Mouse (Mus musculus): ENCODE data around the gene Gm21985. TPM values are rescaled to one million over a fixed set of nuclear protein-coding genes. Genes with fewer than 3 reads are reported as not detected.

Gm21985 gene
- polyA plus RNA-seq (2012; rRNA removed) = not detected in 2 replicates

DNA sequence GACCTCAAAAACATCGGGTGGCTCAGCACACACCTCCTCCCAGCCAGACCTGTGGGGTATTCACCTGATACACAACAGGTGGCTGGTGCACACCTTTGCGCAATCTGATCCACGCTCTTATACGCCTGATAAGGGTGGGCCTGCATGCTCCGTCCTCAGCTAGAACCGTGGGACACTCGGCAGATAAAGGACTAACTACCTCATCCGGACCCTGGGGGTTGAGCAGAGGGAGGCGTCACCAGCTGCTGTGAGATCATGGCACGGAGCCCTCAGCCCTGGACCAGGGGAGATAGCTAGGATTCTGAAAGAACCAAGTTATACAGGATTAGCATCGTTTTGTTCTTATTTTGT lies at the start of gene Gm21985:
TSS of gene Gm21985 (plus strand) at position 73 of the 351 bp plus-strand sequence.
- DNase-seq (ENCODE audit: low read depth) = peak; percentile 62
- TF ChIP-seq POLR2A (IDR thresholded peaks at IDR 0.05; ENCODE audit: borderline replicate concordance, extremely low read depth, insufficient read depth, insufficient read length, poor library complexity, severe bottlenecking) (no peak), CTCF (IDR thresholded peaks at IDR 0.05; ENCODE audit: borderline replicate concordance, extremely low read depth, insufficient read depth, insufficient read length) (no peak)

DNA sequence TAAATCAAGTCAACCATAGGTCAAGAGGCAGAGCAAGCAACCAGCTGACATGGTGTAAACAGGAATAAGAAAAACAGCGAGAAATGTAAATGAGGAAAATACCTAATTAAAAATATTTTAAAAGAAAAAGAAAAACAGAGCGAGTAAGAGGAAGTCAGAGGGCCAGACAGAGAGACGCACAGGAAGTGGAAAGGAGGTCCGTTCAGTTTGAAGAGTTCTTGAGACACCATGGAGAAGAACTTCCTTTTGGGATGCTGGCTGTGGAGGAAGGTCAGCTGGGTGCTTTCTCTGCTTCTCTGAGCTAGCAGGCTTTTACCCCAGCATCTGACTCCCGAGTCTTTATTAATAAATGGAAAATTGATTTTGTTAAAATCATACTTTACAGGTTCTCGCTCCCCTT lies 48.5 kb upstream of the Gm21985 start:
- DNase-seq (ENCODE audit: low read depth) = no peak
- TF ChIP-seq POLR2A (IDR thresholded peaks at IDR 0.05; ENCODE audit: borderline replicate concordance, extremely low read depth, insufficient read depth, insufficient read length, poor library complexity, severe bottlenecking) (no peak), CTCF (IDR thresholded peaks at IDR 0.05; ENCODE audit: borderline replicate concordance, extremely low read depth, insufficient read depth, insufficient read length) (no peak)

GRCm38 (mm10) chr2:112220880-112221279 lies 45.2 kb upstream of the Gm21985 start:
- TF ChIP-seq POLR2A (IDR thresholded peaks at IDR 0.05; ENCODE audit: borderline replicate concordance, extremely low read depth, insufficient read depth, insufficient read length, poor library complexity, severe bottlenecking) (no peak), CTCF (IDR thresholded peaks at IDR 0.05; ENCODE audit: borderline replicate concordance, extremely low read depth, insufficient read depth, insufficient read length) (no peak)
- DNase-seq (ENCODE audit: low read depth) = no peak

DNA sequence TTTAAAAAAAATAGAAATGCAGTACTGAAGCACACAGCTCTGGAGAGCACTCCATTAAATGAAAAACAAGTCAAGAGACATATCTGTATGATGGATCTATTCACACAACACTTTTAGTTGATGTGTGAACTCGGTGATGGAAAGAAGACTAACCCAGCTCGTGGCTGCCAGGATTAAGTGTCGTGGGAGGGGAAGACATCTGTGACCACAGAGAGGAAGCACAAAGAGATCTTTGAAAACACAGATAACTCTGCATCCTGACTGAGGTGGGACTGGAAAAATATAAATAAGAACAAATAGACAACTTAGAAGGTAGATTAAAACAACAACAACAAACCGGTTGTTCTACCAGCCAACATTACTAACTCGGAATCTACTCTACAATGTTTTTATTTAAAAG lies 43.5 kb upstream of the Gm21985 start:
- DNase-seq (ENCODE audit: low read depth) = no peak
- TF ChIP-seq CTCF (IDR thresholded peaks at IDR 0.05; ENCODE audit: borderline replicate concordance, extremely low read depth, insufficient read depth, insufficient read length) = no peak
- TF ChIP-seq POLR2A (IDR thresholded peaks at IDR 0.05; ENCODE audit: borderline replicate concordance, extremely low read depth, insufficient read depth, insufficient read length, poor library complexity, severe bottlenecking) = no peak

- no peak for TF ChIP-seq CTCF (IDR thresholded peaks at IDR 0.05; ENCODE audit: borderline replicate concordance, extremely low read depth, insufficient read depth, insufficient read length)
- TF ChIP-seq POLR2A (IDR thresholded peaks at IDR 0.05; ENCODE audit: borderline replicate concordance, extremely low read depth, insufficient read depth, insufficient read length, poor library complexity, severe bottlenecking) = no peak
- DNase-seq (ENCODE audit: low read depth) = no peak
Measured at GRCm38 (mm10) chr2:112224356-112224755, 41.8 kb upstream of the Gm21985 start.

GRCm38 (mm10) chr2:112232623-112233022 lies 33.5 kb upstream of the Gm21985 start:
- TF ChIP-seq POLR2A (IDR thresholded peaks at IDR 0.05; ENCODE audit: borderline replicate concordance, extremely low read depth, insufficient read depth, insufficient read length, poor library complexity, severe bottlenecking) (no peak), CTCF (IDR thresholded peaks at IDR 0.05; ENCODE audit: borderline replicate concordance, extremely low read depth, insufficient read depth, insufficient read length) (no peak)
- no peak for DNase-seq (ENCODE audit: low read depth)

GRCm38 (mm10) chr2:112236620-112237019 lies 29.5 kb upstream of the Gm21985 start:
- no peak for DNase-seq (ENCODE audit: low read depth)

GRCm38 (mm10) chr2:112238006-112238405 lies 28.1 kb upstream of the Gm21985 start:
- TF ChIP-seq CTCF (IDR thresholded peaks at IDR 0.05; ENCODE audit: borderline replicate concordance, extremely low read depth, insufficient read depth, insufficient read length) = no peak
- TF ChIP-seq POLR2A (IDR thresholded peaks at IDR 0.05; ENCODE audit: borderline replicate concordance, extremely low read depth, insufficient read depth, insufficient read length, poor library complexity, severe bottlenecking) = no peak
- DNase-seq (ENCODE audit: low read depth) = no peak

More at GRCm38 (mm10) chr2:112236620-112237019, 29.5 kb upstream of the Gm21985 start:
- TF ChIP-seq CTCF (IDR thresholded peaks at IDR 0.05; ENCODE audit: borderline replicate concordance, extremely low read depth, insufficient read depth, insufficient read length) (no peak), POLR2A (IDR thresholded peaks at IDR 0.05; ENCODE audit: borderline replicate concordance, extremely low read depth, insufficient read depth, insufficient read length, poor library complexity, severe bottlenecking) (no peak)

DNA sequence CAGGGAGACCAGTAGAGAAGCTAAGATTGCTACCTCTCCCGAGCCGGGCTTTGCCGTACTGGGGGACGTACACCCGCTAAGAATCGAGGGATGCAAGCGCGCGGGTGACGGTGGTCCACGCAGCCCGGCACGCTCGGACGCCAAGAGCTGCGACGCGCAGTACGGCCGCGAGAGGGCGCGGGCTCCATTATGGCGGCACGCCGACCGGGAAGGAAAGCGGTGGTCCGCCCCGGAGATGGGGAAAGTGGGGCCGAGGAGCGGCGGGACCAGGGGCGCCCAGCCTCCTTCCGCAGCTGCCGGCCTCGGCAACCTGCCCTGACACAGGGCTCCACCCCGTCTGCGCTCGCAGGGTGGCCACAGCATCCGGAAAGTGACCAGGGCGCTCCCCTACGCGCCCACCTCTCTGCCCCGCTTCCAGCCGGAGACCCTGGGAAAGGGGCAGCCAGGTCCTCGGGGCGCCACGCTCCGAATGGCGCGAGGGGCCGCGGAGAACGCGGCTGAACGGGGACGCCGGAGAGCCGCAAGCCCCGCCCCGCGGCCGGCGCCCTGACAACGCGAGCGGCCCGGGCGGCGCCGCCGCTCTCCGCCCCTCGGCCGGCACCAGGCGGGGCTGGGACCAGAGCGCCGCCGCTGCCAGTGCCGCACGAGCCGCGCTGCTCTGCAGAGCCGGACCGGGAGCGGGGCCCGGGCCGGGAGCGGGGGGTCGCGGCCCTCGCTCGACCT lies 26.7 kb upstream of the Gm21985 start, which contains the start of gene Lpcat4:
TSS of gene Lpcat4 (plus strand) at position 257 of the 723 bp plus-strand sequence.
- TF ChIP-seq POLR2A (IDR thresholded peaks at IDR 0.05; ENCODE audit: borderline replicate concordance, extremely low read depth, insufficient read depth, insufficient read length, poor library complexity, severe bottlenecking) = peak; percentile 51
- peak; percentile 84 for TF ChIP-seq CTCF (IDR thresholded peaks at IDR 0.05; ENCODE audit: borderline replicate concordance, extremely low read depth, insufficient read depth, insufficient read length)
- DNase-seq (ENCODE audit: low read depth) = peak; percentile 93

DNA sequence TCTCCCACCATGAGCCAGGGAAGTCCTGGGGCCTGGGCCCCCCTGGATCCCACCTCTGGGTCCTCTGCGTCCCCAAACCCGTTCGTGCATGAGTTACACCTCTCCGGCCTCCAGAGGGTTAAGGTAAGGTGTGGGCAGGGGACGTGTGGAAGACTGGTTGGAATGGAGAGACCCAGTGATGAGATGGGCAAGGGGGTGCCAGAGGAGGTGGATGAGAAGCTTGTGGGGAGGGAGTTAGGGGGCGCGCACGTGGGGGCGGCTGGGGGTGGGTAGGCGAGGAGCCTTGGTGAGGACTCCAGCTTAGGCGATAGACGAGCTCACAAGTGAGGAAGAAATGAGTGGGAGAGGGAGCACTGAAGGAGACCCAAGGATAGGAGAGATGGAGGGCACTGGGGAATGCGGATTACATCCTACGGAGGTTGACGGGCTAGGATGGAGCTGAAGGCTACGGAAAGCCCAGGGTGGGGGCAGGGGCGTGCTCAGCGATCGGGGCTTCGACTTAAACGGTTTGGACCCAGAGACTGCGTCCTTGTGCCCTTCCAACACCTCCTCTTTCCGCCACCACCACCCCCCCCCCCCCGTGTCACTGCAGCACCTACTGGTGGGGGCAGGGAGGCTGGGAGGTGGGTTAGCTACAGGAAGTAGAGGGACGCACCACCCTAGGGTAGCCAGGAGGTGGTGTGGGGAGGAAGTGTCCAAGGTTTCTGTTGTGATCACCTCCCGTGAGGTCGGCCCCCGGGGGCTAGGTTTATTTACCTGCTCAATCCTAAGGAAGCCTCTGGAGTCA lies 26.0 kb upstream of the Gm21985 start:
- peak; percentile 69 for DNase-seq (ENCODE audit: low read depth)
- TF ChIP-seq CTCF (IDR thresholded peaks at IDR 0.05; ENCODE audit: borderline replicate concordance, extremely low read depth, insufficient read depth, insufficient read length) (no peak), POLR2A (IDR thresholded peaks at IDR 0.05; ENCODE audit: borderline replicate concordance, extremely low read depth, insufficient read depth, insufficient read length, poor library complexity, severe bottlenecking) (no peak)

- no peak for DNase-seq (ENCODE audit: low read depth)
- no peak for TF ChIP-seq POLR2A (IDR thresholded peaks at IDR 0.05; ENCODE audit: borderline replicate concordance, extremely low read depth, insufficient read depth, insufficient read length, poor library complexity, severe bottlenecking)
- TF ChIP-seq CTCF (IDR thresholded peaks at IDR 0.05; ENCODE audit: borderline replicate concordance, extremely low read depth, insufficient read depth, insufficient read length) = no peak
Measured at GRCm38 (mm10) chr2:112241787-112242186, 24.3 kb upstream of the Gm21985 start.

All from brain, embryonic 14.5 days (tissue).